Mouse (Mus musculus) midbrain, postnatal 0 days (tissue): ENCODE measurements around the gene Orm1. TPM values are rescaled to one million over a fixed set of nuclear protein-coding genes. Genes with fewer than 3 reads are reported as not detected.

Experiments used
- ATAC-seq: fragments of 200-750 bp; cut with Nextera tagmentation; 2 replicates; pipeline ENCODE4 v1.8.0; 2017; ENCODE audit warnings: moderate number of reproducible peaks, mild to moderate bottlenecking, moderate TSS enrichment, moderate library complexity; ENCODE audit not compliant: low FRiP score
- DNase-seq: peaks from one replicate; pipeline ENCODE4 v3.0.0-alpha.2; 2015; ENCODE audit warnings: low spot score
- H3K27ac ChIP-seq: fragments of 300-500 bp; sonication (generic); 2 replicates; pipeline ENCODE4 v1.5.1; 2014; ENCODE audit warnings: low read depth, mild to moderate bottlenecking, low read length, mixed read lengths
- H3K27me3 ChIP-seq: fragments of 300-500 bp; sonication (generic); 2 replicates; pipeline ENCODE4 v1.6.1; 2014; ENCODE audit warnings: low read length, control low read depth, mixed read lengths; ENCODE audit not compliant: insufficient read depth
- H3K36me3 ChIP-seq: fragments of 300-500 bp; sonication (generic); 2 replicates; pipeline ENCODE4 v1.6.1; 2014; ENCODE audit warnings: low read length, control low read depth, mixed read lengths; ENCODE audit not compliant: insufficient read depth
- H3K4me1 ChIP-seq: fragments of 300-500 bp; sonication (generic); 2 replicates; pipeline ENCODE4 v1.6.1; 2014; ENCODE audit warnings: mild to moderate bottlenecking, control low read depth, antibody characterized with exemption, low read length, mixed read lengths; ENCODE audit not compliant: insufficient read depth
- H3K4me2 ChIP-seq: fragments of 300-500 bp; sonication (generic); 2 replicates; pipeline ENCODE4 v1.6.1; 2014; ENCODE audit warnings: low read depth, mild to moderate bottlenecking, low read length, mixed read lengths; ENCODE audit not compliant: poor library complexity, severe bottlenecking
- H3K4me3 ChIP-seq: fragments of 300-500 bp; sonication (generic); 2 replicates; pipeline ENCODE4 v1.5.1; 2014; ENCODE audit warnings: low read depth, mild to moderate bottlenecking, low read length, moderate library complexity
- H3K9ac ChIP-seq: fragments of 300-500 bp; sonication (generic); replicated peaks from 2 replicates; pipeline ENCODE4 v1.6.1; 2014; ENCODE audit warnings: mild to moderate bottlenecking, low read length, moderate library complexity, mixed read lengths; ENCODE audit not compliant: poor library complexity, severe bottlenecking
- H3K9me3 ChIP-seq: fragments of 300-500 bp; sonication (generic); 2 replicates; pipeline ENCODE4 v1.6.1; 2016; ENCODE audit warnings: low read length, control low read depth
- CTCF ChIP-seq: IDR thresholded peaks from 2 replicates; pipeline ENCODE4 v1.5.1; 2016; ENCODE audit warnings: antibody characterized with exemption, mild to moderate bottlenecking
- WGBS: fragments of 180-500 bp; shearing (Covaris S2); extraction: QIAGEN DNeasy Blood & Tissue Kit; methylation state at CpG from one replicate; pipeline ENCODE4 v1.1.7; 2014; 5-methylcytosine and 5-hydroxymethylcytosine counted together
- polyA plus RNA-seq: library from polyadenylated mRNA; unstranded; fragments of >200 nt; fragmentation: Nextera tagmentation; extraction: Ambion mirVana; gene quantifications from 2 replicates; pipeline ENCODE4 v1.2.1, GENCODE M21; 2015
- total RNA-seq: library from RNA; depleted of rRNA; stranded (reverse); fragments of >200 nt; gene quantifications from 2 replicates; pipeline ENCODE4 v1.2.3, GENCODE M21; 2014; rRNA removed

The Orm1 gene
- total RNA-seq: not detected in 2 replicates
- polyA plus RNA-seq: not detected in 2 replicates

- H3K36me3 ChIP-seq: no peaks in the 10 kb centered on the region
- no peak within 1 kb of the TSS for H3K27ac ChIP-seq
- no peak within 1 kb of the TSS for H3K9ac ChIP-seq
- no peak for ATAC-seq
- no peak within 1 kb of the TSS for H3K4me3 ChIP-seq
- H3K4me1 ChIP-seq: no peaks in the 10 kb centered on the region
- H3K27me3 ChIP-seq: no peaks in the 10 kb centered on the region
- DNase-seq: no peak
- H3K4me2 ChIP-seq: no peak within 1 kb of the TSS
- no peak for TF ChIP-seq CTCF
- no peaks in the 10 kb centered on the region for H3K9me3 ChIP-seq
- WGBS: 84% methylated on average over 8 of the region's 8 CpGs
Measured at GRCm38 (mm10) chr4:63344295-63344694, at the start of gene Orm1. Gene Orm1, plus strand, starts transcription at chr4:63344560.

- ATAC-seq: no peak
- 68% methylated on average over 1 of the region's 1 CpGs for WGBS
- no peak overlapping the region for H3K4me3 ChIP-seq
- H3K9me3 ChIP-seq: no peaks in the 10 kb centered on the region
- H3K9ac ChIP-seq: no peak overlapping the region
- no peaks in the 10 kb centered on the region for H3K4me1 ChIP-seq
- H3K27me3 ChIP-seq: no peaks in the 10 kb centered on the region
- DNase-seq: no peak
- H3K36me3 ChIP-seq: no peaks in the 10 kb centered on the region
- TF ChIP-seq CTCF: no peak
- no peak overlapping the region for H3K27ac ChIP-seq
- H3K4me2 ChIP-seq: no peak overlapping the region
Measured at GRCm38 (mm10) chr4:63295641-63296040, 48.7 kb upstream of the Orm1 start.

GRCm38 (mm10) chr4:63296263-63296662 lies 48.1 kb upstream of the Orm1 start:
- no peak overlapping the region for H3K27ac ChIP-seq
- DNase-seq (no peak), ATAC-seq (no peak)
- no peaks in the 10 kb centered on the region for H3K9me3 ChIP-seq
- H3K27me3 ChIP-seq: no peaks in the 10 kb centered on the region
- H3K36me3 ChIP-seq: no peaks in the 10 kb centered on the region
- H3K4me2 ChIP-seq: no peak overlapping the region
- TF ChIP-seq CTCF: no peak
- H3K4me3 ChIP-seq: no peak overlapping the region
- no peak overlapping the region for H3K9ac ChIP-seq
- 71% methylated on average over 3 of the region's 3 CpGs for WGBS
- no peaks in the 10 kb centered on the region for H3K4me1 ChIP-seq

DNA sequence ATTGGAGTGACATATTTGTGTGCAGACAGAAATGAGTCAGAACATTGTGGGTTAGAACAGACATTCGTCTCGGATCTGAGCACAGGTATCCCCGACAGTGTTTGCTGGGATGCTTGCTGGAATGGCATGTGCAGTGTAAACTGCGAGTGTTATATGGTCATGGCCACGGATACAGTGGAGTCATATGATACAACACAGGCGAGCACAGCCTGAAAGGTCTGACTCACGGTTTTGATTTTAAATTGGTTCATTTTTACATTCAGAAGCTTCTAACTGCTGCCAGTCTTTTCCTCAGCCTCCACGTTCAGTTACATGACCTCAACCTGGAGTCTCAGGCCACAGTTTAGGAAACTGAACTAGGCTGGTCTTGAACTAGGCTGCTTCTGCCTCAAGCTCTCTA lies 47.5 kb upstream of the Orm1 start:
- Histone ChIP-seq H3K4me1 (no peaks in the 10 kb centered on the region), H3K4me2 (no peak overlapping the region), H3K27me3 (no peaks in the 10 kb centered on the region), H3K4me3 (no peak overlapping the region), H3K27ac (no peak overlapping the region), H3K9ac (no peak overlapping the region), H3K9me3 (no peaks in the 10 kb centered on the region), H3K36me3 (no peaks in the 10 kb centered on the region)
- WGBS: 88% methylated on average over 8 of the region's 8 CpGs
- ATAC-seq (no peak), DNase-seq (no peak)
- no peak for TF ChIP-seq CTCF

- no peak overlapping the region for H3K4me2 ChIP-seq
- no peaks in the 10 kb centered on the region for H3K9me3 ChIP-seq
- no peak overlapping the region for H3K4me3 ChIP-seq
- H3K9ac ChIP-seq: no peak overlapping the region
- no peak for TF ChIP-seq CTCF
- H3K27me3 ChIP-seq: no peaks in the 10 kb centered on the region
- H3K36me3 ChIP-seq: no peaks in the 10 kb centered on the region
- ATAC-seq (no peak), DNase-seq (no peak)
- H3K27ac ChIP-seq: no peak overlapping the region
- no peaks in the 10 kb centered on the region for H3K4me1 ChIP-seq
- 87% methylated on average over 8 of the region's 8 CpGs for WGBS
Measured at GRCm38 (mm10) chr4:63298191-63298590, 46.2 kb upstream of the Orm1 start.

GRCm38 (mm10) chr4:63302641-63303040 lies 41.7 kb upstream of the Orm1 start:
- H3K27ac ChIP-seq: no peak overlapping the region
- H3K9ac ChIP-seq: no peak overlapping the region
- H3K4me3 ChIP-seq: no peak overlapping the region
- DNase-seq: peak; percentile 63
- ATAC-seq: no peak
- H3K4me2 ChIP-seq: no peak overlapping the region
- TF ChIP-seq CTCF: no peak
- H3K36me3 ChIP-seq: no peaks in the 10 kb centered on the region
- 50% methylated on average over 4 of the region's 4 CpGs for WGBS
- no peaks in the 10 kb centered on the region; the same call in 1 of the 2 replicates for H3K27me3 ChIP-seq
- H3K4me1 ChIP-seq: no peaks in the 10 kb centered on the region
- no peaks in the 10 kb centered on the region for H3K9me3 ChIP-seq
